Mouse (Mus musculus) lung, adult 18-20 months (tissue): ENCODE measurements at regions not wholly inside any gene's neighbourhood (a gene's known extent, or its start where the extent isn't known, plus 50 kb on each side); places are given as distances from the start of the nearest gene placed in this dataset.

Source experiments
- DNase-seq, 2 experiments: peaks; one replicate each; pipeline ENCODE4 v3.0.0; 2022; ENCODE audit warnings: mixed read lengths in 2 of 2

DNA sequence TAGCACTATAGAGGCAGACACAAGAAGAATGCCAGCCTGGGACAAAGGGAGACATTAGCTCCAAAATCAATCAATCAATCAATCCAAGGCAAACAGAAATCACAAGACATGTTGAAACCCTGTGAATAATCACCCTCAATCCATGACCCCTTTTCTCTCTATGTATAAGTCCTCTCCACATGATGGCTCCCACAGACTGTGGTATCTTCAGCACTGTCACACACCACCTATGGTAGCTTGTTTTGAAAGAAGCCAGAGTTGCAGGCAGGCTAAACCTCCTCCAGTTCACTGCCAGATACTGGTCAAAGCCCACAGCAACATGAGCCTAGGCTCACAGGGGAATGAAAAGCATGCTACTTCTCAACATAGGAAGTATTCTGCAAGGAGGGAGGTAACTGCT lies 2475.7 kb upstream of the 5930422O12Rik start:
- DNase-seq, result no peak

DNA sequence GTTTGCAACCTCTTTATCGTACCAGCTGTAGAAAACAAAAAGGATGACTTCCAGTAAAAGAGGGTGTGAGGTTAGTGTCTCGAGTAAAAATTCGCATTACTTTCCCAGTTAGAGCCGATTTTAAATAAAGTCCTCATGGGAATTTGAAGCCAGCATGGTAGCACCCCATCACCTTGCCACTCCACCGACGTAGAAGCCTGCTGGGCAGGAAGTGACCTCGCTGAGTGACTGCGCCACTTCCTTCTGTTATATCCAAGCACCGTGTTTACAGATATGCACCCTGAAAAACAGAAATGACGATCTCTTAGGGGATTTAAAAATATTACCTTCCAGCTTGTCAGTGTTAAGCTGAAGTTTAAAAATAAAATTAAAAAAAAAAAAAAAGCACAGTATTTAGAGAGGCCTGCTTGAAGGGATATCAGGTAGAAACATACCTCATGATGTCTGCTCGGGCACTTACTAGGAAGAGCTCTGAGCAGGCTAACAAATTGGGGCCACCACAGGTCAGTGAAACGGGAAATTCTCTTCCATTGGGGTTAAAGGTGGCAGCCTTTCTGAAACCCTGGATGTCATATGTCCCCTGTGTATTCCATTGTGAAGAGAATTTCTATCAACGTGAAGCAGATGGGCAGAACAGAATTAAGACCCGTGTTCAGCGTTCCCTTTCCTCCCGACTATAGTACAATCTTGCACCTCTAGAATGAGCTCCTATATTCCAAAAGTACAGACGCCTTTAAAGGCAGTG lies 2468.9 kb upstream of the 5930422O12Rik start:
- no peak for DNase-seq

DNA sequence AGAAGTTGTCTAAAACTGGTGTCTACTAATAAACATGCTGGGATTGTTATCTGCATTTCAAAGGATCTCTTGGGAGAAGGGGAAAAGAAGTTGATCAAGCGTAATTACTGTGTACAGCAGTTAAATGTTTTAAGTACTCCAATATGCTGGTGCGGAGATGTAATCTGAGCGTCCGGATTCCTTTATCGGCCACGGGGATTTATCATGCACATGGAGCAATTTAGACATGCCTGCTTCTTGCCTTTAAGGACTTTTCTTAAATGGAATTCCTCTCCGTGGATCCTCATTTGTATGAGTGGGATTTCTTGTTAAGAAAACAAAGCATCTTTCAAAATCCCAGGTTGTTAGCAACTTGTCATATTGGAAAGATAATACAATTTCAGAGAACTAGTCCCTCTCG lies 2468.0 kb upstream of the 5930422O12Rik start:
- DNase-seq, result no peak

- DNase-seq, result no peak
Measured at GRCm38 (mm10) chr8:30962207-30962606, 2466.3 kb upstream of the 5930422O12Rik start.

DNA sequence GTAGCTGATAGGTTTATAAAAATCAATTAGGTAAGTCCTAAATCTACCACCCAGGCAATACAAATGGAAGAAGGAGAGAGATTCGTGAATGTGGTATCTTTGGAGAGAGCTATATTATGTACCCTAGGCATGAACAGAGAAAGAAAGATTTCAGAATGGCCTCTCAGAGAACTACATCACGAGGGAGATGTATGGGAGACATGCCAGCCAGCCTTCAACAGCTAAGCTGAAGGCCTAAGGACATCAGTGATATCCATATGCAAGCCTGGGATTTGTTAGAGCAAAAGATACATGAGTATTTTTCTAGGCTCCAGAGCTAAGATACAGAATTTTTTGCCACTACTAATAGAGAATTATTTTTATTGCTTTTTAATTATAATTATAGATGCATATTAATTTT lies 2445.7 kb upstream of the 5930422O12Rik start:
- DNase-seq, result no peak

DNA sequence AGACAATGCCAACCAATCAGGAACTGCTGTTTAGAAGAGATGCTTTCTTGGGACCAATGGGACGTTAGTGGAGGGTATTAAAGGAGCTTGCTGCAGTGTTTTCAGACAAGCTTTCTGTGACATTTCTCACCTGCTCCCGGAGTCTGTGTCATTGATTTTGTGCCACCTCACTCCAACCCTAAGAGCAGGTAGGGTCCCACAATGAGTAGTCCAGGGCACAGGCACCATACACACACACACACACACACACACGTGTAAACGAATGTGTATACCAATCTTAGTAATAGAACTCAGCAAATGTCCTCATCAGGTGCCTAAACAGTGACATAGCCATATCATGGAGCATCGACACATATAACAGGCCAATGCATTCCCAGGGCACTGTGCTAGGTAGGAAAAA lies 2440.5 kb upstream of the 5930422O12Rik start:
- no peak for DNase-seq

DNA sequence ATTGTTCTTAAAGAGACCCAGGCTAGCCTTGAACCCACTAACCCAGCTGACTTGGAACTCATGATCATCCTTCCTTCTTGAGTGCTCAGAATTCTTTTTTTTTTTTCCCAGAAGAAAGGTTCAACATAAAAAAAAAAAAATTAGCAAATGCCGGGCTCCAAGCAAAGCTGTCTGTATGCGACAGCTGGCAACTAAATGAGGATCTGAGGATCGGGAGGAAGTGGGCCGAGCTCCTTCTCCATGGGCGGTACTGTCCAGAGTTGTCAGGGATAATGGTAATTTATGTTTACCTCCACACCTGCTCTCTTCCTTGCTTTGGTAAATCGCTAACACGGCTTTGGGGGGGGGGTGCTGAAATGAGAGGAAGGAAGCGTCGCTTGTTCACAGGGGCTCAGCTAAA lies 2429.9 kb upstream of the 5930422O12Rik start:
- DNase-seq, result no peak

DNA sequence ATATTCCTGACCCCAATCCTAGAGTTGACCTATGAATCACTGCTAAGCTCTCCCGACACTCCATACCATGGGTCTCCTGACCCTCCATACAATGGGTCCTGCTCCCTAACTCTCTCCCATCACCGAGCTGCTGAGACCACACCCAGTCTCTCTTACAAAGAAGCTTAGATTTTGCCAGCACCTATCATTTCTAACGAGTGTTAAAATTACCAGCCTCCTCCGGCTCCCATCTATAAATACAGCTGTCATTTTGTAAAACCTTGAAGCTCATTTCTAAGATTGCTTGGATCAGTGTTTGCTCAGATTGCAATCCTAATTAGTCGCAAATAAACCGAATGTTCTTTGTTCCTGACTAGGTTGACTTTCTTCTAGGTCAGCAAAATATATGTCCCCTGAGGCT lies 2428.4 kb upstream of the 5930422O12Rik start:
- no peak for DNase-seq

DNA sequence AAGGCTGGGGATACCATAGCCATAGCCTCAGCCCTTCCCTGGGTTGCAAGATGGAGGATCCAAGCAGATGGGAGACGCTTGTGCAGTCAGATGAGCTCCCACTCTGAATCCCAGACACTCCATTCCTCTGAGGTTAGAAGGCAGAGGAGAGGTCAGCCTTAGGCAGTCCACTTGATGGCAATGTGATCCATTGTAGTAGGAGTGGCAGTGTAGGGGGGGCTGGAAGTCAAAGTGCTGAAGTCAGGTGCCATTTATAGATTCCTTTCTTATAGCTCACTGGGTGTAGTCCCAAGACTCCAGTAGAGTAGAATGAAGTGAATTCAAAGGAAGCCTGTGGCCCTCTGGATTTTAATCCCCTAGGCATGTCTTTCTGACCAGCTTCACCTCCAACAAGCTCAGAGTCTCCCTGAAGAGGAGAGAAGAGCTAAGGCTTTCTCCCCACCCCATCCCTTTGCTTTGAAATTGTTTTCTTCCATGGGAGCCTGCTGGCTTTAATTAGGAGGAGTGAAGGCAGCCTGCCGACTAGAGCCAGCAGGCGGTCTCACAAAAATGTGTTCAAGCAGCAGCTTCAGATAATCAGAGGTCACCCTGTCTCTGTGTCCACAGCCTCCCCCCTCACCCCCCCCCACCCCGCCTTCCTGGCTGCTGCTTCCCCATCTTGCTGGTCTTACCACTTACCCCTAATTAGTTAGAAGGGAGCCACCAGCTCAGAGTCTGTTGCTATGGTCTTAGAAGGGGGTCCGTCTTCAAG lies 2426.4 kb upstream of the 5930422O12Rik start:
- DNase-seq, result no peak

DNA sequence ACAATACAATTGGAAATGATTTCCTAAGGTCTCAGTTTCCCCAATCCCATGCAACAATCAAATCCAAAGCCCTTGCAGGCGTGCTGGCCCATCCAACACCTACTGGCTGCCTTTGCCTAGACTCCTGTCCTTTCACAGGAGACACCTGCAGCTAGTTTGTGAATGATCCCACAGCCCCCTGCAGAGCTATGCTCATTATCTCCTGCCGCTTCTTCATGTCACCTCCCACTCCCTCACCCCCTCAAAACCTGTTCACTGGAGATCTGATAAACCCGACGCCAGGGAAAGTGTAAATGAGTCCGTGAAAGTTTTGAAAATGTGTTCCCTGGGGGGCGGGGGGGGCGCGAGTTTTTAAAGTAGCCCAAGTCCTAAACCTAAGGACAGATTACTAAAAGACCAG lies 2420.2 kb upstream of the 5930422O12Rik start:
- no peak for DNase-seq

DNA sequence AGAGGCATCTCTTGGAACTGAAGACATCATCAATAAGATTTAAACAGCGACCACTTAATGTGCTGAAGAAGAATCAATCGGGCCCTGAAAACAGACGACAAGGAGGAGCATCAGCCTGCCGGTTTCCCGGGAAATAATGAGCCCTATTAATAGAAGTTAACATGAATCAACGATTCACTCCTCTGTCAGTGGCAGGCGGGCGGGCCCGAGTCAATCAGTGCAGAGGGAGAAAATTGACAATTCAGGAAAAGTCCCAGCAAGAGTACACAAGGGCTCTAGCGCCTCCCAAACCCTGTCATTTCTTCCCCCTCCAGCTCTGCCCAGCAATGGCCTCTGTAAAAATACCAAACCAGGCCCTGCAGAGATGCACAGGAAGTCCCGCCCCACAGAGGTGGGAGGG lies 2416.4 kb upstream of the 5930422O12Rik start:
- no peak for DNase-seq

GRCm38 (mm10) chr8:31031721-31032591 lies 2396.6 kb upstream of the 5930422O12Rik start:
- DNase-seq, result peak; percentile 59 to 62

GRCm38 (mm10) chr8:31033281-31033680 lies 2395.2 kb upstream of the 5930422O12Rik start:
- peak; percentile 78 to 80 for DNase-seq

DNA sequence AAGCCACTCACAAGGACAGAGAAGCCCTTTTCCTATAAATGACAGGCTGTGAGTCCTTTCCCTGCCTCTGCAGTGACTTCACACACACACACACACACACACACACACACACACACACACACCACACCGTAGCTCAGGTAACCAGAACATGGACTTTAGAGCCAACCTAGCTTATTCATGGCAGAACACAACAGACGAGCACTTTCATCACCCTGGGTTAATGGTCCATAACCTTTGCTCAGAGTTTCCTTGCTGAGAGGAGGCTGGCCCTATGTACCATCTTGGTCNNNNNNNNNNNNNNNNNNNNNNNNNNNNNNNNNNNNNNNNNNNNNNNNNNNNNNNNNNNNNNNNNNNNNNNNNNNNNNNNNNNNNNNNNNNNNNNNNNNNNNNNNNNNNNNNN lies 2391.6 kb upstream of the 5930422O12Rik start:
- DNase-seq, result no peak
